Mouse (Mus musculus): Measurements from ENCODE around the gene Mobp. TPM values are rescaled to one million over a fixed set of nuclear protein-coding genes. Genes with fewer than 3 reads are reported as not detected.

The Mobp gene
- polyA plus RNA-seq, 1 experiment from 2014 or later = 0.07 TPM

GRCm38 (mm10) chr9:120192742-120193141 is 43.2 kb downstream of the Mobp start:
- no peaks in the 10 kb centered on the region for H3K9me3 ChIP-seq (replicated peaks; ENCODE audit: control insufficient read depth, low read length)
- H3K4me3 ChIP-seq (ENCODE audit: low read length) = no peak overlapping the region
- H3K36me3 ChIP-seq (ENCODE audit: control insufficient read depth, insufficient read depth) = no peaks in the 10 kb centered on the region
- no peaks in the 10 kb centered on the region for H3K27me3 ChIP-seq (ENCODE audit: control insufficient read depth, insufficient read depth, low read length)
- H3K27ac ChIP-seq (ENCODE audit: low read length) = no peak overlapping the region
- H3K9ac ChIP-seq (ENCODE audit: low read length) = no peak overlapping the region
- no peak overlapping the region for H3K4me2 ChIP-seq (ENCODE audit: low read depth, low read length)
- WGBS = 68% methylated on average over 7 of the region's 7 CpGs
- ATAC-seq (replicated peaks; ENCODE audit: extremely low read depth, insufficient read depth, low FRiP score) = no peak
- H3K4me1 ChIP-seq (ENCODE audit: control insufficient read depth, insufficient read depth, low read length) = 0 out of 2 replicates have a peak, but pooled peaks cover 3% of the 10 kb centered on the region

GRCm38 (mm10) chr9:120200873-120201272 is 51.4 kb downstream of the Mobp start:
- Histone ChIP-seq H3K9ac (ENCODE audit: low read length) (no peak overlapping the region), H3K27ac (ENCODE audit: low read length) (no peak overlapping the region)
- no peak for ATAC-seq (replicated peaks; ENCODE audit: extremely low read depth, insufficient read depth, low FRiP score)

GRCm38 (mm10) chr9:120201743-120202142 is 52.2 kb downstream of the Mobp start:
- Histone ChIP-seq H3K27ac (ENCODE audit: low read length) (no peak overlapping the region), H3K9ac (ENCODE audit: low read length) (no peak overlapping the region), H3K4me1 (ENCODE audit: control insufficient read depth, insufficient read depth, low read length) (no peaks in the 10 kb centered on the region), H3K27me3 (ENCODE audit: control insufficient read depth, insufficient read depth, low read length) (no peaks in the 10 kb centered on the region), H3K4me2 (ENCODE audit: low read depth, low read length) (no peak overlapping the region), H3K36me3 (ENCODE audit: control insufficient read depth, insufficient read depth) (no peaks in the 10 kb centered on the region), H3K4me3 (ENCODE audit: low read length) (no peak overlapping the region), H3K9me3 (replicated peaks; ENCODE audit: control insufficient read depth, low read length) (no peaks in the 10 kb centered on the region)
- no peak for ATAC-seq (replicated peaks; ENCODE audit: extremely low read depth, insufficient read depth, low FRiP score)
- WGBS = 71% methylated on average over 7 of the region's 7 CpGs

More at GRCm38 (mm10) chr9:120200873-120201272, 51.4 kb downstream of the Mobp start:
- Histone ChIP-seq H3K4me1 (ENCODE audit: control insufficient read depth, insufficient read depth, low read length) (no peaks in the 10 kb centered on the region), H3K36me3 (ENCODE audit: control insufficient read depth, insufficient read depth) (no peaks in the 10 kb centered on the region), H3K4me3 (ENCODE audit: low read length) (no peak overlapping the region), H3K9me3 (replicated peaks; ENCODE audit: control insufficient read depth, low read length) (no peaks in the 10 kb centered on the region), H3K27me3 (ENCODE audit: control insufficient read depth, insufficient read depth, low read length) (no peaks in the 10 kb centered on the region), H3K4me2 (ENCODE audit: low read depth, low read length) (no peak overlapping the region)
- WGBS = 37% methylated on average over 4 of the region's 4 CpGs

- H3K4me3 ChIP-seq (ENCODE audit: low read length) = no peak overlapping the region
- 25% methylated on average over 12 of the region's 12 CpGs for WGBS
- H3K4me2 ChIP-seq (ENCODE audit: low read depth, low read length) = no peak overlapping the region
Observed at GRCm38 (mm10) chr9:120202683-120203082, 53.2 kb downstream of the Mobp start.

GRCm38 (mm10) chr9:120203936-120204335 is 54.4 kb downstream of the Mobp start:
- no peak for ATAC-seq (replicated peaks; ENCODE audit: extremely low read depth, insufficient read depth, low FRiP score)
- H3K4me3 ChIP-seq (ENCODE audit: low read length) = no peak overlapping the region
- no peaks in the 10 kb centered on the region for H3K36me3 ChIP-seq (ENCODE audit: control insufficient read depth, insufficient read depth)
- H3K27ac ChIP-seq (ENCODE audit: low read length) = no peak overlapping the region
- no peaks in the 10 kb centered on the region for H3K9me3 ChIP-seq (replicated peaks; ENCODE audit: control insufficient read depth, low read length)
- no peak overlapping the region for H3K9ac ChIP-seq (ENCODE audit: low read length)
- H3K27me3 ChIP-seq (ENCODE audit: control insufficient read depth, insufficient read depth, low read length) = no peaks in the 10 kb centered on the region
- WGBS = 77% methylated on average over 10 of the region's 10 CpGs
- no peaks in the 10 kb centered on the region for H3K4me1 ChIP-seq (ENCODE audit: control insufficient read depth, insufficient read depth, low read length)
- no peak overlapping the region for H3K4me2 ChIP-seq (ENCODE audit: low read depth, low read length)

More at GRCm38 (mm10) chr9:120202683-120203082, 53.2 kb downstream of the Mobp start:
- Histone ChIP-seq H3K36me3 (ENCODE audit: control insufficient read depth, insufficient read depth) (no peaks in the 10 kb centered on the region), H3K4me1 (ENCODE audit: control insufficient read depth, insufficient read depth, low read length) (no peaks in the 10 kb centered on the region), H3K27ac (ENCODE audit: low read length) (no peak overlapping the region), H3K9me3 (replicated peaks; ENCODE audit: control insufficient read depth, low read length) (no peaks in the 10 kb centered on the region), H3K9ac (ENCODE audit: low read length) (no peak overlapping the region), H3K27me3 (ENCODE audit: control insufficient read depth, insufficient read depth, low read length) (no peaks in the 10 kb centered on the region)
- no peak for ATAC-seq (replicated peaks; ENCODE audit: extremely low read depth, insufficient read depth, low FRiP score)

GRCm38 (mm10) chr9:120206897-120207296 is 57.4 kb downstream of the Mobp start:
- WGBS = 67% methylated on average over 17 of the region's 17 CpGs
- H3K27me3 ChIP-seq (ENCODE audit: control insufficient read depth, insufficient read depth, low read length) = no peaks in the 10 kb centered on the region
- H3K9me3 ChIP-seq (replicated peaks; ENCODE audit: control insufficient read depth, low read length) = no peaks in the 10 kb centered on the region; the same call in 1 of the 2 replicates
- no peak overlapping the region for H3K4me2 ChIP-seq (ENCODE audit: low read depth, low read length)
- no peak overlapping the region for H3K4me3 ChIP-seq (ENCODE audit: low read length)
- ATAC-seq (replicated peaks; ENCODE audit: extremely low read depth, insufficient read depth, low FRiP score) = no peak
- no peaks in the 10 kb centered on the region for H3K36me3 ChIP-seq (ENCODE audit: control insufficient read depth, insufficient read depth)
- H3K9ac ChIP-seq (ENCODE audit: low read length) = no peak overlapping the region
- H3K4me1 ChIP-seq (ENCODE audit: control insufficient read depth, insufficient read depth, low read length) = peaks cover 7% of the 10 kb centered on the region
- H3K27ac ChIP-seq (ENCODE audit: low read length) = no peak overlapping the region

- 73% methylated on average over 4 of the region's 4 CpGs for WGBS
- no peaks in the 10 kb centered on the region; the same call in 1 of the 2 replicates for H3K9me3 ChIP-seq (replicated peaks; ENCODE audit: control insufficient read depth, low read length)
- ATAC-seq (replicated peaks; ENCODE audit: extremely low read depth, insufficient read depth, low FRiP score) = no peak
- H3K36me3 ChIP-seq (ENCODE audit: control insufficient read depth, insufficient read depth) = no peaks in the 10 kb centered on the region
- no peaks in the 10 kb centered on the region for H3K27me3 ChIP-seq (ENCODE audit: control insufficient read depth, insufficient read depth, low read length)
- no peak overlapping the region for H3K4me2 ChIP-seq (ENCODE audit: low read depth, low read length)
- no peak overlapping the region for H3K27ac ChIP-seq (ENCODE audit: low read length)
- no peak overlapping the region for H3K4me3 ChIP-seq (ENCODE audit: low read length)
- H3K4me1 ChIP-seq (ENCODE audit: control insufficient read depth, insufficient read depth, low read length) = peaks cover 12% of the 10 kb centered on the region
- H3K9ac ChIP-seq (ENCODE audit: low read length) = no peak overlapping the region
Observed at GRCm38 (mm10) chr9:120210068-120210467, 60.6 kb downstream of the Mobp start.

- peak; percentile 56; the same call in 1 of the 2 replicates for ATAC-seq (replicated peaks; ENCODE audit: extremely low read depth, insufficient read depth, low FRiP score)
- H3K9ac ChIP-seq (ENCODE audit: low read length) = no peak overlapping the region
- H3K27ac ChIP-seq (ENCODE audit: low read length) = 0 out of 2 replicates have a peak overlapping the region, but pooled peaks have one; percentile 32
Observed at GRCm38 (mm10) chr9:120210865-120211264, 61.4 kb downstream of the Mobp start.

GRCm38 (mm10) chr9:120212936-120213335 is 63.4 kb downstream of the Mobp start:
- Histone ChIP-seq H3K27ac (ENCODE audit: low read length) (no peak overlapping the region), H3K9ac (ENCODE audit: low read length) (no peak overlapping the region), H3K36me3 (ENCODE audit: control insufficient read depth, insufficient read depth) (no peaks in the 10 kb centered on the region), H3K4me3 (ENCODE audit: low read length) (no peak overlapping the region), H3K4me2 (ENCODE audit: low read depth, low read length) (no peak overlapping the region), H3K9me3 (replicated peaks; ENCODE audit: control insufficient read depth, low read length) (no peaks in the 10 kb centered on the region; the same call in 1 of the 2 replicates), H3K27me3 (ENCODE audit: control insufficient read depth, insufficient read depth, low read length) (no peaks in the 10 kb centered on the region), H3K4me1 (ENCODE audit: control insufficient read depth, insufficient read depth, low read length) (peaks cover 15% of the 10 kb centered on the region)
- no peak for ATAC-seq (replicated peaks; ENCODE audit: extremely low read depth, insufficient read depth, low FRiP score)
- 80% methylated on average over 6 of the region's 6 CpGs for WGBS

More at GRCm38 (mm10) chr9:120210865-120211264, 61.4 kb downstream of the Mobp start:
- 38% methylated on average over 4 of the region's 4 CpGs for WGBS
- Histone ChIP-seq H3K4me2 (ENCODE audit: low read depth, low read length) (no peak overlapping the region), H3K4me3 (ENCODE audit: low read length) (no peak overlapping the region), H3K27me3 (ENCODE audit: control insufficient read depth, insufficient read depth, low read length) (no peaks in the 10 kb centered on the region), H3K4me1 (ENCODE audit: control insufficient read depth, insufficient read depth, low read length) (peaks cover 15% of the 10 kb centered on the region), H3K36me3 (ENCODE audit: control insufficient read depth, insufficient read depth) (no peaks in the 10 kb centered on the region), H3K9me3 (replicated peaks; ENCODE audit: control insufficient read depth, low read length) (no peaks in the 10 kb centered on the region; the same call in 1 of the 2 replicates)
